In the genomic region with DNA sequence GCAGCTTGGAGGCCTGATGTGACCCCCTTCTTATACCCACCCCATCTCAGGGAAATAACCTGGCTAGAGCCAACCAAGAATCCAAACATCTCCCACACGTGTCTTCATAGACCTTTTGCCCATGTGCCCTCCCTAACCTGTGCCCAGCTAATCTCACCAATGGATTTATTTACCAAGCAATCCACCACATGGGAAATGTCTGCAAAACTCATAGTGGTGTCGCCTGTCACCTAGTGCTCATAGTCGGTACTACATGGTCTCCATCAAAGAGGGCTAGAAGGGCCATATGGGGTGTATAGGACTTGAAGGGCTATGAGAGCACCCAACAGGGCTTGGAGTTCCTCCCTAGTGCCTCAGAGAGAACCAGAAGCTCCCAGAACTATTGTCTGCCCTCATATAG, we compare ENCODE assay signal across 8 mouse cellular contexts. TPM values are rescaled to one million over a fixed set of nuclear protein-coding genes. Genes with fewer than 3 reads are reported as not detected.
A peak's percentile ranks its signal among the peaks of the same experiment; 100 is the strongest.
DNase-seq lines count a peak whose midpoint lies in the region; ATAC-seq and TF ChIP-seq lines count a peak whose summit lies in the region.

No protein-coding gene starts in this region.

- H3K9me3 ChIP-seq in stomach, embryonic 14.5 days (ENCODE audit: control insufficient read depth, low read depth, low read length) = no peaks in the 10 kb centered on the region

- no peak overlapping the region for H3K27ac ChIP-seq in gastrocnemius, adult 2 months
- no peak overlapping the region for H3K27ac ChIP-seq in stomach, embryonic 14.5 days (ENCODE audit: low read length)

- ATAC-seq in megakaryocyte, adult 5-6 weeks (ENCODE audit: poor library complexity, severe bottlenecking) = peak; percentile 39
- 0 out of 2 replicates have a peak, but pooled peaks have one; percentile 11 for ATAC-seq in stomach, embryonic 14.5 days (ENCODE audit: insufficient number of reproducible peaks, insufficient read depth, low FRiP score, low read depth)

- no peak overlapping the region for H3K4me3 ChIP-seq in gastrocnemius, adult 2 months
- no peak overlapping the region for H3K4me3 ChIP-seq in stomach, embryonic 14.5 days (ENCODE audit: low read depth, low read length)

- H3K27me3 ChIP-seq in stomach, embryonic 14.5 days (ENCODE audit: control insufficient read depth, insufficient read depth, low read length) = no peaks in the 10 kb centered on the region

- DNase-seq in gastrocnemius, adult 2 months = no peak
- DNase-seq in gastrocnemius, postnatal 36 days = no peak
- DNase-seq in thymus, postnatal 0 days (ENCODE audit: low spot score) = peak; percentile 38
- DNase-seq in thymus, postnatal 36 days = no peak
- peak; percentile 69 for DNase-seq in embryo, embryonic 11 days
- peak; percentile 61 for DNase-seq in kidney, postnatal 10 days

- no peak overlapping the region for H3K4me2 ChIP-seq in stomach, embryonic 14.5 days (replicated peaks; ENCODE audit: low read depth, low read length)

- TF ChIP-seq CTCF in gastrocnemius, adult 2 months (IDR thresholded peaks at IDR 0.05) = peak; percentile 84

- WGBS in stomach, embryonic 14.5 days = 17% methylated on average over 3 of the region's 3 CpGs

- intact Hi-C loops in gastrocnemius, adult 2 months (cut with DNase I) = loop anchor here (5.0 to 10.0 kb wide), 4 partner anchors 200 to 398 kb away; no protein-coding TSS in a partner anchor
- intact Hi-C loops in gastrocnemius, postnatal 36 days (cut with DNase I) = loop anchor here (5.0 kb wide), 3 partner anchors 128 to 253 kb away; no protein-coding TSS in a partner anchor

- peaks cover 12% of the 10 kb centered on the region; the same call in 1 of the 2 replicates for H3K36me3 ChIP-seq in stomach, embryonic 14.5 days (ENCODE audit: control insufficient read depth, insufficient read depth, low read length)

- no peaks in the 10 kb centered on the region for H3K4me1 ChIP-seq in stomach, embryonic 14.5 days (ENCODE audit: control insufficient read depth, insufficient read depth, low read length)

- no peak overlapping the region for H3K9ac ChIP-seq in stomach, embryonic 14.5 days (replicated peaks; ENCODE audit: low read depth, low read length)

RNA-seq across cellular contexts. Expression of a gene that starts 54.8 kb away (rescaled TPM):
- 10 to 100 TPM; 21.1 to 30.2 TPM for total RNA-seq in gastrocnemius, adult 2 months (2021)
- 10 to 100 TPM; 26.2 to 27.7 TPM for total RNA-seq in gastrocnemius, postnatal 36 days (2021)
- polyA plus RNA-seq in thymus, postnatal 0 days (2015; fragmentation: Nextera tagmentation; extraction: Ambion mirVana) = 75.0 and 77.3 TPM in 2 replicates
- total RNA-seq in megakaryocyte, adult 5-6 weeks (2015) = 37.6 and 39.2 TPM in 2 replicates
- 28.7 and 33.0 TPM in 2 replicates for total RNA-seq in megakaryocyte, adult 5-6 weeks (2017)
- 84.7 and 90.1 TPM in 2 replicates for polyA plus RNA-seq in stomach, embryonic 14.5 days (2014; fragmentation: Nextera tagmentation; extraction: Ambion mirVana)

Comparison
In these comparisons a context has a peak if more than half of its experiments do, and no peak if none do; other contexts are left out.
1. DNase-seq: peak in thymus, postnatal 0 days (single experiment), embryo, embryonic 11 days (single experiment) and kidney, postnatal 10 days (single experiment); none in gastrocnemius, adult 2 months (single experiment), gastrocnemius, postnatal 36 days (0 of 2) and thymus, postnatal 36 days (0 of 2).